Mouse (Mus musculus): Measurements from ENCODE around the gene Ovca2. TPM values are rescaled to one million over a fixed set of nuclear protein-coding genes. Genes with fewer than 3 reads are reported as not detected.
A peak's percentile ranks its signal among the peaks of the same experiment; 100 is the strongest.

Ovca2 gene
- total RNA-seq, 1 experiment = 14.8 TPM

- H3K36me3 ChIP-seq (ENCODE audit: control insufficient read depth, insufficient read depth, low read length, poor library complexity, severe bottlenecking) = no peaks in the 10 kb centered on the region; the same call in 1 of the 2 replicates
- no peak for DNase-seq (ENCODE audit: low read depth, low spot score)
Measured at GRCm38 (mm10) chr11:75159564-75159963, 19.1 kb downstream of the Ovca2 start.

DNA sequence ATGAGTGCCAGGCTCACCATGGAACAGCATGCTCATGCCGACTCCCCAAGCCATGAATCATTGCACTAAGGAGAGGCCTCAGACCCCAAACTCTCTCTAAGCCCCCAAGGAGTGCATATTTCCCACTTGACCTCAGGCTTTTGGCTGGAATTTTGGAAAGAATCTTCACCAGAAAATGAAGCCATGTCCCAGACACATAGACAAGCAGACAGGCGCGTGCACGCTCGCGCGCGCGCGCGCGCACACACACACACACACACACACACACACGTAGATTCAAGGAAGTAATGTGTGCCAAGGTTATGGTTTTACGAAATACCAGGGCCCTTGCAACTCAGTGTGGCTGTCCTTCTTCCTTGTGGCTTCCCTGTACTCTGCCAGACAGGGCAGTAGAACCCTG, 20.2 kb downstream of the Ovca2 start:
- H3K9ac ChIP-seq (ENCODE audit: insufficient read depth, low read depth, low read length, poor library complexity, severe bottlenecking) = no peak overlapping the region
- DNase-seq (ENCODE audit: low read depth, low spot score) = no peak
- TF ChIP-seq HCFC1 (IDR thresholded peaks at IDR 0.05; ENCODE audit: borderline replicate concordance, insufficient read depth, low read length) (no peak), ZNF384 (IDR thresholded peaks at IDR 0.05; ENCODE audit: low read depth, low read length) (no peak), ZC3H11A (IDR thresholded peaks at IDR 0.05; ENCODE audit: borderline replicate concordance, low read depth, low read length) (no peak), MAFK (IDR thresholded peaks at IDR 0.05; ENCODE audit: insufficient read depth, low read depth, low read length) (no peak), CHD2 (IDR thresholded peaks at IDR 0.05; ENCODE audit: low read depth, low read length) (no peak)
- no peaks in the 10 kb centered on the region; the same call in 1 of the 2 replicates for H3K36me3 ChIP-seq (ENCODE audit: control insufficient read depth, insufficient read depth, low read length, poor library complexity, severe bottlenecking)
- H3K4me3 ChIP-seq (ENCODE audit: insufficient read depth in 1 of 2, low read depth in 1 of 2, low read length in 2 of 2, poor library complexity in 1 of 2, severe bottlenecking in 1 of 2) = no peak overlapping the region
- H3K4me1 ChIP-seq (ENCODE audit: control insufficient read depth in 2 of 2, insufficient read depth in 2 of 2, low read length in 2 of 2, poor library complexity in 1 of 2) = no peaks in the 10 kb centered on the region
- no peaks in the 10 kb centered on the region for H3K9me3 ChIP-seq (ENCODE audit: control insufficient read depth, insufficient read depth, low read depth, low read length)
- no peak overlapping the region for H3K27ac ChIP-seq (ENCODE audit: insufficient read depth, low read depth, low read length, poor library complexity, severe bottlenecking)
- in situ Hi-C loops (cut with MboI; ENCODE audit: low sequenced_read_pairs in 2 of 2, unreplicated experiment in 2 of 2) = no loop called here

More at GRCm38 (mm10) chr11:75159564-75159963, 19.1 kb downstream of the Ovca2 start:
- Histone ChIP-seq H3K9ac (ENCODE audit: insufficient read depth, low read depth, low read length, poor library complexity, severe bottlenecking) (no peak overlapping the region), H3K27ac (ENCODE audit: insufficient read depth, low read depth, low read length, poor library complexity, severe bottlenecking) (no peak overlapping the region), H3K9me3 (ENCODE audit: control insufficient read depth, insufficient read depth, low read depth, low read length) (no peaks in the 10 kb centered on the region), H3K4me3 (ENCODE audit: insufficient read depth in 1 of 2, low read depth in 1 of 2, low read length in 2 of 2, poor library complexity in 1 of 2, severe bottlenecking in 1 of 2) (no peak overlapping the region), H3K4me1 (ENCODE audit: control insufficient read depth in 2 of 2, insufficient read depth in 2 of 2, low read length in 2 of 2, poor library complexity in 1 of 2) (no peaks in the 10 kb centered on the region)
- TF ChIP-seq MAFK (IDR thresholded peaks at IDR 0.05; ENCODE audit: insufficient read depth, low read depth, low read length) (no peak), ZC3H11A (IDR thresholded peaks at IDR 0.05; ENCODE audit: borderline replicate concordance, low read depth, low read length) (peak; percentile 4; the same call in 1 of the 2 replicates), HCFC1 (IDR thresholded peaks at IDR 0.05; ENCODE audit: borderline replicate concordance, insufficient read depth, low read length) (no peak)
- in situ Hi-C loops (cut with MboI; ENCODE audit: low sequenced_read_pairs in 2 of 2, unreplicated experiment in 2 of 2) = no loop called here

DNA sequence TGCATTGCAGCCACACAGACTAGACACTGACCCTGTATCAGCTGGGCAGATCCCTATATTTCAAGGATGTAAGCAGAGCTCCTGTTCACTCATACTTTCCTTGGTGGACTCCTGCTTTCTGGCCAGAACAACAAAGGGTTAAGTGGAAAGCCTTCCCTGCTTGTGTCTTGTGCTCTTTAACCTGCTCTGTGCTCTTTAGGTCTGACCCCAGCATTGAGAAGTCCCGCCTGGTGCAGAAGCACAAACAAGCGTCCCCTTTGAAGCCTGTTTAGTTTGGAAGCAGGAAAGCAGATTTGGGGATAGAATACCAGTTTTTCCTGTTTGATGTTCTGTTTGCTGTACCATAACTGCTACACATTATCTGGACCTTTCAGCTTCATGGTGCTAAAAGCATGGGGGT, 20.7 kb downstream of the Ovca2 start:
- no peak overlapping the region for H3K27ac ChIP-seq (ENCODE audit: insufficient read depth, low read depth, low read length, poor library complexity, severe bottlenecking)
- no peak overlapping the region for H3K9ac ChIP-seq (ENCODE audit: insufficient read depth, low read depth, low read length, poor library complexity, severe bottlenecking)
- DNase-seq (ENCODE audit: low read depth, low spot score) = no peak
- no peaks in the 10 kb centered on the region for H3K4me1 ChIP-seq (ENCODE audit: control insufficient read depth in 2 of 2, insufficient read depth in 2 of 2, low read length in 2 of 2, poor library complexity in 1 of 2)
- in situ Hi-C loops (cut with MboI; ENCODE audit: low sequenced_read_pairs in 2 of 2, unreplicated experiment in 2 of 2) = no loop called here
- no peak for TF ChIP-seq HCFC1 (IDR thresholded peaks at IDR 0.05; ENCODE audit: borderline replicate concordance, insufficient read depth, low read length)
- no peak for TF ChIP-seq MAFK (IDR thresholded peaks at IDR 0.05; ENCODE audit: insufficient read depth, low read depth, low read length)
- TF ChIP-seq CHD2 (IDR thresholded peaks at IDR 0.05; ENCODE audit: low read depth, low read length) = no peak
- no peak for TF ChIP-seq ZNF384 (IDR thresholded peaks at IDR 0.05; ENCODE audit: low read depth, low read length)
- TF ChIP-seq ZC3H11A (IDR thresholded peaks at IDR 0.05; ENCODE audit: borderline replicate concordance, low read depth, low read length) = no peak
- H3K9me3 ChIP-seq (ENCODE audit: control insufficient read depth, insufficient read depth, low read depth, low read length) = no peaks in the 10 kb centered on the region
- no peak overlapping the region for H3K4me3 ChIP-seq (ENCODE audit: insufficient read depth in 1 of 2, low read depth in 1 of 2, low read length in 2 of 2, poor library complexity in 1 of 2, severe bottlenecking in 1 of 2)
- no peaks in the 10 kb centered on the region; the same call in 1 of the 2 replicates for H3K36me3 ChIP-seq (ENCODE audit: control insufficient read depth, insufficient read depth, low read length, poor library complexity, severe bottlenecking)

DNA sequence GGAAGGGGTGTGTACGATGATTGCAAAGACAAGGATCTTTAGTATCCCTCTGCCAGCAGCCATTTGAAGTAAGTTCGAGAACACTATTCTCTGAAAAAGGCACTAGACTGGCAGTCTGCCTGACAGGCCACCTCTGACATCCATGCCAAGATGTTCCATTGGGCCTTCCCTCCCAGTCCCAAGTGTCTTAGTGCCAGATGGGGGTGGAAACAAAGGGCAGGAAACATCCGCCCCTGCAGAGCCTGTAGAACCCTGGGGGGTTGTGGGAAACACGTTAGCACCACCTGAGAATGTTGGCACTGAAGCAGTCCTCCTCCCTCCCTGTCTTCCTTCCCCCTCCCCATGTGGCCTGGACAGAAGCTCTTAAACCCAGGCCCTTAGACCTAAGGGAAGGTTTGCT, 21.6 kb downstream of the Ovca2 start:
- TF ChIP-seq ZNF384 (IDR thresholded peaks at IDR 0.05; ENCODE audit: low read depth, low read length) (no peak), HCFC1 (IDR thresholded peaks at IDR 0.05; ENCODE audit: borderline replicate concordance, insufficient read depth, low read length) (no peak), ZC3H11A (IDR thresholded peaks at IDR 0.05; ENCODE audit: borderline replicate concordance, low read depth, low read length) (no peak), CHD2 (IDR thresholded peaks at IDR 0.05; ENCODE audit: low read depth, low read length) (no peak), MAFK (IDR thresholded peaks at IDR 0.05; ENCODE audit: insufficient read depth, low read depth, low read length) (no peak)
- no peak overlapping the region for H3K27ac ChIP-seq (ENCODE audit: insufficient read depth, low read depth, low read length, poor library complexity, severe bottlenecking)
- in situ Hi-C loops (cut with MboI; ENCODE audit: low sequenced_read_pairs in 2 of 2, unreplicated experiment in 2 of 2) = no loop called here
- no peaks in the 10 kb centered on the region for H3K9me3 ChIP-seq (ENCODE audit: control insufficient read depth, insufficient read depth, low read depth, low read length)
- no peak for DNase-seq (ENCODE audit: low read depth, low spot score)
- H3K9ac ChIP-seq (ENCODE audit: insufficient read depth, low read depth, low read length, poor library complexity, severe bottlenecking) = no peak overlapping the region
- no peaks in the 10 kb centered on the region for H3K36me3 ChIP-seq (ENCODE audit: control insufficient read depth, insufficient read depth, low read length, poor library complexity, severe bottlenecking)
- no peaks in the 10 kb centered on the region for H3K4me1 ChIP-seq (ENCODE audit: control insufficient read depth in 2 of 2, insufficient read depth in 2 of 2, low read length in 2 of 2, poor library complexity in 1 of 2)
- H3K4me3 ChIP-seq (ENCODE audit: insufficient read depth in 1 of 2, low read depth in 1 of 2, low read length in 2 of 2, poor library complexity in 1 of 2, severe bottlenecking in 1 of 2) = no peak overlapping the region

DNA sequence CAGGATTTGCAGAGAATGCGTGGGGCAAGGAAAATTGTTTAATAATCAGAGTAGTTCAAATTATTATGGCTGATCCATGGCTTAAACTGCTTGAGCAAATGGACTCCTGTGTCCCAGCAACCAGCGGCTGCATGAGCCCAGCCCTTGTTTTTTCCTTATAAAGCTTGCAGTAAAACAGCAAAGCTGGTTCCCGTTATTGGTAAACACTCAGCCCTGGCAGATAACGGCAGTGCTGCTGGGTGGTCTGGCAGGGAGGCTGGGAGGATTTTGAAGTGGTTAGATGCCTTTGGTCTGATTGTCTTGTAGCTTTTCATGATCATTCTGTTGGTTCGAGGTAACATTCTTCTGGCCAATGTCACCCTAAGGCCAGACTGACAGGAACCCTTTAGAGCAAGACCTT, 22.2 kb downstream of the Ovca2 start:
- Histone ChIP-seq H3K4me1 (ENCODE audit: control insufficient read depth in 2 of 2, insufficient read depth in 2 of 2, low read length in 2 of 2, poor library complexity in 1 of 2) (no peaks in the 10 kb centered on the region), H3K36me3 (ENCODE audit: control insufficient read depth, insufficient read depth, low read length, poor library complexity, severe bottlenecking) (no peaks in the 10 kb centered on the region), H3K27ac (ENCODE audit: insufficient read depth, low read depth, low read length, poor library complexity, severe bottlenecking) (no peak overlapping the region), H3K4me3 (ENCODE audit: insufficient read depth in 1 of 2, low read depth in 1 of 2, low read length in 2 of 2, poor library complexity in 1 of 2, severe bottlenecking in 1 of 2) (no peak overlapping the region), H3K9me3 (ENCODE audit: control insufficient read depth, insufficient read depth, low read depth, low read length) (no peaks in the 10 kb centered on the region), H3K9ac (ENCODE audit: insufficient read depth, low read depth, low read length, poor library complexity, severe bottlenecking) (no peak overlapping the region)
- no peak for DNase-seq (ENCODE audit: low read depth, low spot score)
- in situ Hi-C loops (cut with MboI; ENCODE audit: low sequenced_read_pairs in 2 of 2, unreplicated experiment in 2 of 2) = no loop called here
- TF ChIP-seq MAFK (IDR thresholded peaks at IDR 0.05; ENCODE audit: insufficient read depth, low read depth, low read length) = no peak
- TF ChIP-seq HCFC1 (IDR thresholded peaks at IDR 0.05; ENCODE audit: borderline replicate concordance, insufficient read depth, low read length) = no peak
- no peak for TF ChIP-seq ZNF384 (IDR thresholded peaks at IDR 0.05; ENCODE audit: low read depth, low read length)
- TF ChIP-seq CHD2 (IDR thresholded peaks at IDR 0.05; ENCODE audit: low read depth, low read length) = no peak
- TF ChIP-seq ZC3H11A (IDR thresholded peaks at IDR 0.05; ENCODE audit: borderline replicate concordance, low read depth, low read length) = no peak
